Mouse (Mus musculus) embryonic fibroblast, embryonic 13.5 days (primary cell): ENCODE measurements at regions not wholly inside any gene's neighbourhood (a gene's known extent, or its start where the extent isn't known, plus 50 kb on each side); places are given as distances from the start of the nearest gene placed in this dataset.
A peak's percentile ranks its signal among the peaks of the same experiment; 100 is the strongest.

Experiments used
- H3K27ac ChIP-seq: 2 replicates; pipeline ENCODE4 v1.5.1; 2012; ENCODE audit warnings: low read length, control low read depth, inconsistent platforms; ENCODE audit not compliant: insufficient read depth
- H3K4me1 ChIP-seq: 2 replicates; pipeline ENCODE4 v1.6.1; 2011; ENCODE audit warnings: low read length; ENCODE audit not compliant: control insufficient read depth, insufficient read depth
- H3K4me3 ChIP-seq: 2 replicates; pipeline ENCODE4 v1.5.1; 2011; ENCODE audit warnings: mild to moderate bottlenecking, control low read depth, low read length; ENCODE audit not compliant: insufficient read depth
- CTCF ChIP-seq: IDR thresholded peaks from 2 replicates; pipeline ENCODE4 v1.5.1; 2011; ENCODE audit warnings: mild to moderate bottlenecking, control low read depth, low read length, moderate library complexity, borderline replicate concordance; ENCODE audit not compliant: insufficient read depth
- POLR2A ChIP-seq: IDR thresholded peaks from 2 replicates; pipeline ENCODE4 v1.6.1; 2011; ENCODE audit warnings: low read depth, mild to moderate bottlenecking, control low read depth, low read length, moderate library complexity

GRCm38 (mm10) chr13:107207354-107208181, 185.6 kb upstream of the Kif2a start:
- TF ChIP-seq POLR2A (no peak), CTCF (no peak)
- Histone ChIP-seq H3K27ac (no peak overlapping the region), H3K4me1 (no peaks in the 10 kb centered on the region), H3K4me3 (no peak overlapping the region)

- Histone ChIP-seq H3K4me1 (no peaks in the 10 kb centered on the region), H3K4me3 (no peak overlapping the region), H3K27ac (no peak overlapping the region)
- TF ChIP-seq POLR2A (no peak), CTCF (no peak)
These were observed 177.9 kb upstream of the Kif2a start for GRCm38 (mm10) chr13:107199875-107200274.

- Histone ChIP-seq H3K4me3 (no peak overlapping the region), H3K4me1 (no peaks in the 10 kb centered on the region), H3K27ac (no peak overlapping the region)
- TF ChIP-seq POLR2A (no peak), CTCF (no peak)
These were observed 171.5 kb upstream of the Kif2a start for GRCm38 (mm10) chr13:107193426-107193825.

GRCm38 (mm10) chr13:107187258-107187878, 165.4 kb upstream of the Kif2a start:
- Histone ChIP-seq H3K4me3 (no peak overlapping the region), H3K4me1 (no peaks in the 10 kb centered on the region), H3K27ac (no peak overlapping the region)
- no peak for TF ChIP-seq CTCF
- TF ChIP-seq POLR2A: no peak

GRCm38 (mm10) chr13:107182544-107182943, 160.6 kb upstream of the Kif2a start:
- H3K27ac ChIP-seq: no peak overlapping the region

GRCm38 (mm10) chr13:107179551-107179950, 157.6 kb upstream of the Kif2a start:
- Histone ChIP-seq H3K4me1 (no peaks in the 10 kb centered on the region), H3K27ac (no peak overlapping the region), H3K4me3 (no peak overlapping the region)
- TF ChIP-seq CTCF: no peak
- TF ChIP-seq POLR2A: no peak

More at GRCm38 (mm10) chr13:107182544-107182943, 160.6 kb upstream of the Kif2a start:
- H3K4me1 ChIP-seq: no peaks in the 10 kb centered on the region
- no peak overlapping the region for H3K4me3 ChIP-seq
- TF ChIP-seq POLR2A (no peak), CTCF (peak; percentile 54; the same call in 1 of the 2 replicates)

GRCm38 (mm10) chr13:107177595-107177994, 155.7 kb upstream of the Kif2a start:
- TF ChIP-seq CTCF (no peak), POLR2A (no peak)
- Histone ChIP-seq H3K4me1 (no peaks in the 10 kb centered on the region), H3K27ac (no peak overlapping the region), H3K4me3 (no peak overlapping the region)

GRCm38 (mm10) chr13:107175891-107176290, 154.0 kb upstream of the Kif2a start:
- Histone ChIP-seq H3K27ac (no peak overlapping the region), H3K4me1 (no peaks in the 10 kb centered on the region), H3K4me3 (no peak overlapping the region)
- TF ChIP-seq CTCF (no peak), POLR2A (no peak)

- Histone ChIP-seq H3K4me1 (no peaks in the 10 kb centered on the region), H3K4me3 (no peak overlapping the region), H3K27ac (no peak overlapping the region)
- no peak for TF ChIP-seq CTCF
- no peak for TF ChIP-seq POLR2A
These were observed 146.7 kb upstream of the Kif2a start for GRCm38 (mm10) chr13:107168599-107169149.
